Mouse (Mus musculus) forebrain, embryonic 11.5 days (tissue): ENCODE measurements around the gene Cachd1. TPM values are rescaled to one million over a fixed set of nuclear protein-coding genes. Genes with fewer than 3 reads are reported as not detected.

Experiments used
- ATAC-seq: fragments of 200-750 bp; cut with Nextera tagmentation; replicated peaks from 2 replicates; pipeline ENCODE4 v1.8.0; 2017; ENCODE audit warnings: moderate TSS enrichment; ENCODE audit not compliant: low FRiP score
- DNase-seq: peaks from one replicate; pipeline ENCODE4 v3.0.0-alpha.2; 2017; ENCODE audit warnings: low spot score
- H3K27ac ChIP-seq: fragments of 300-500 bp; sonication (generic); 2 replicates; pipeline ENCODE4 v1.5.1; 2014; ENCODE audit warnings: low read depth, low read length
- H3K27me3 ChIP-seq: fragments of 300-500 bp; sonication (generic); 2 replicates; pipeline ENCODE4 v1.6.1; 2014; ENCODE audit warnings: mild to moderate bottlenecking, low read length, mixed read lengths; ENCODE audit not compliant: control insufficient read depth, insufficient read depth
- H3K36me3 ChIP-seq: fragments of 300-500 bp; sonication (generic); 2 replicates; pipeline ENCODE4 v1.6.1; 2014; ENCODE audit warnings: mild to moderate bottlenecking, low read length, moderate library complexity, mixed read lengths; ENCODE audit not compliant: control insufficient read depth, insufficient read depth
- H3K4me1 ChIP-seq: fragments of 300-500 bp; sonication (generic); replicated peaks from 2 replicates; pipeline ENCODE4 v1.6.1; 2014; ENCODE audit warnings: low read length, mixed read lengths; ENCODE audit not compliant: control insufficient read depth, insufficient read depth
- H3K4me2 ChIP-seq: fragments of 300-500 bp; sonication (generic); 2 replicates; pipeline ENCODE4 v1.6.1; 2014; ENCODE audit warnings: low read depth, mild to moderate bottlenecking, low read length, moderate library complexity, mixed read lengths; ENCODE audit not compliant: severe bottlenecking
- H3K4me3 ChIP-seq: fragments of 300-500 bp; sonication (generic); 2 replicates; pipeline ENCODE4 v1.5.1; 2014; ENCODE audit warnings: low read depth, low read length
- H3K9ac ChIP-seq: fragments of 300-500 bp; sonication (generic); 2 replicates; pipeline ENCODE4 v1.6.1; 2014; ENCODE audit warnings: low read length
- H3K9me3 ChIP-seq: fragments of 300-500 bp; sonication (generic); 2 replicates; pipeline ENCODE4 v1.6.1; 2016; ENCODE audit warnings: low read length, mixed read lengths; ENCODE audit not compliant: control insufficient read depth
- WGBS: fragments of 180-500 bp; shearing (Covaris S2); extraction: QIAGEN DNeasy Blood & Tissue Kit; methylation state at CpG from one replicate; pipeline ENCODE4 v1.1.7; 2014; 5-methylcytosine and 5-hydroxymethylcytosine counted together
- polyA plus RNA-seq: library from polyadenylated mRNA; unstranded; fragments of >200 nt; fragmentation: Nextera tagmentation; extraction: Ambion mirVana; gene quantifications from 2 replicates; pipeline ENCODE4 v1.2.1, GENCODE M21; 2014

Cachd1 gene
- polyA plus RNA-seq, 1 experiment from 2014 or later: 45.3 TPM

DNA sequence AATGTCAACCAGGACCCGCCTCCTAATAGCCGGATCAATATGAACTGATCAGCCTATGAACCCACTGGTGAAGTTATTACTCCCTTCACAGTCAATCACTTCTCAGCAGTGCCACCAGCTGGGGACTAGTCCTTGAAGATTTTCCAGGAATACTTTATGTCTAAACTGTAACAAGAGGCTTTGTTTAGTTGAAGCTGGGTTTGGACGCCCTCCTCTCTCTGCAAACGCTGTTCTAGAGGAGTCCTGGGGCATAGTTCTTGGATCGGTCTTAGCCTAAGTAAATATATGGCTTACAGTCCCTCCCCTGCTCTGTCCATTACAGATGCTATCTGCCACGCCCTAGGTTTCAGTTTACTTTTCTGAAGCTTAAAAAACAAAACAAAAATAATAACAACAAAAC, 60.7 kb downstream of the Cachd1 start:
- Histone ChIP-seq H3K4me3 (no peak overlapping the region), H3K36me3 (no peaks in the 10 kb centered on the region), H3K27ac (no peak overlapping the region), H3K9me3 (no peaks in the 10 kb centered on the region), H3K9ac (no peak overlapping the region), H3K4me1 (no peaks in the 10 kb centered on the region), H3K4me2 (no peak overlapping the region), H3K27me3 (no peaks in the 10 kb centered on the region)
- WGBS: 76% methylated on average over 6 of the region's 6 CpGs
- ATAC-seq (no peak), DNase-seq (no peak)

DNA sequence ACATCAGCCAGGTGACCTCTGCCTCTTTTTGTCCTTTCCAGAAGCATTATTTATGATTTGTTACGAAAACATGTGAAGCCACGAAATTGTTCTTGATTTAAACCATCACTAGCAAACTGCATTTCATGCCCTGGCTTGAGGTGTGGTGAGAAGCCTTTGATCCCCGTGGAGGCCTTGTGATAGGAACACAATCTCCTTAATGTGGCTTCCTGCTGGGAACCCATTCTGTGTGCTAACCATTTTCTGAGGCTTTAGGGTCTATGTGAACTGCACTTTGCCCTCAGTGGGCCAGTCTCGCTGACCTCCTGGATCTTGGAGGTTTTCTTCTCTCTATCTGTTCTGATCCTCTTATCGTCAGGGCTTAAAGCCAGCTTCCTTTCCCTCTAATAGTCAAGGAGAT, 66.2 kb downstream of the Cachd1 start:
- ATAC-seq: no peak
- Histone ChIP-seq H3K4me1 (peaks cover 3% of the 10 kb centered on the region; the same call in 1 of the 2 replicates), H3K9me3 (no peaks in the 10 kb centered on the region), H3K36me3 (no peaks in the 10 kb centered on the region), H3K9ac (no peak overlapping the region), H3K4me2 (no peak overlapping the region), H3K27me3 (no peaks in the 10 kb centered on the region), H3K27ac (no peak overlapping the region), H3K4me3 (no peak overlapping the region)
- 14% methylated on average over 5 of the region's 5 CpGs for WGBS
- no peak for DNase-seq

DNA sequence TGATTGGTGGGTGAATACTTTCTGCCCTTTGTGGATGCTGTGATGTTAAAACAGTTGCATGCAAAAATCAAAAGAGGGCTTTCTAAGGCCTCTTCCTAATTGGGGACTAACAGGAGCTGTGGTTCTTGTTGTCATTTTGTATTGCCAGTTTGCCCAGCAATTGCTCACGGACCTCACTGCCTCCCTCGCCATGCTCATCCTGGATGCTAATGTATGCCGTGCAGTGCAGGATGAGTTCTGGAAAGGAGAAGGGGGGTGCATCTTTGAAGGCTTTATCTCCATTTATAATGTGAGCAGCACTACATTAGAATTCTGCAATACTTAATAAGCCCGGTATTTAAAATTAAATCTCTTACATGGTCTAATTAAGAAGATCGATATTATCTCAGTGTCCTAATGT, 66.6 kb downstream of the Cachd1 start:
- DNase-seq: no peak
- Histone ChIP-seq H3K36me3 (no peaks in the 10 kb centered on the region), H3K9me3 (no peaks in the 10 kb centered on the region), H3K9ac (no peak overlapping the region), H3K4me2 (no peak overlapping the region), H3K27ac (no peak overlapping the region), H3K4me1 (peaks cover 3% of the 10 kb centered on the region; the same call in 1 of the 2 replicates), H3K27me3 (no peaks in the 10 kb centered on the region), H3K4me3 (no peak overlapping the region)
- whole genome bisulfite sequencing: 25% methylated on average over 5 of the region's 5 CpGs
- no peak for ATAC-seq

- Histone ChIP-seq H3K9me3 (no peaks in the 10 kb centered on the region), H3K36me3 (no peaks in the 10 kb centered on the region), H3K27me3 (no peaks in the 10 kb centered on the region), H3K4me1 (peaks cover 6% of the 10 kb centered on the region; the same call in 1 of the 2 replicates), H3K9ac (no peak overlapping the region), H3K4me3 (no peak overlapping the region), H3K27ac (no peak overlapping the region), H3K4me2 (no peak overlapping the region)
- ATAC-seq (no peak), DNase-seq (no peak)
- WGBS: 85% methylated on average over 7 of the region's 7 CpGs
These were observed 74.5 kb downstream of the Cachd1 start for GRCm38 (mm10) chr4:100850846-100851495.

DNA sequence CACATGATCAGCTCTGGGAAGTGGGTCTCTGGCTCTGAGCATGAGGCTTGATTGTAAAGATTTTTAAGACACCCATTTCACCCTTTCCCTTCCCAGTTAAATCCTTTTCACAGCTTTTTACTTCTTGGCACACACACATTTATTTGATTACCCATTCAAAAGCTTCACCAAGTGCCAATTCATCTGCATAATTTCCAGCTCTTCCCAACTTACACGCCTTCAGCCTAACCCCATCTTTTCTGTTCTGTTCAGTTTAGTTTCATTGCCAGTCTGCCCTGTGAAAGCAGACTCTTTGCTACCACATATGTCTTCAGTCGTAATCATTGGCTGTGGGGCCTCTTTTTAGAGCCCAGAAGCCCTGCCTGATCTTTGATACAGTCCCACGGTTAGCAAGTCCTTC, 76.0 kb downstream of the Cachd1 start:
- no peaks in the 10 kb centered on the region for H3K27me3 ChIP-seq
- no peaks in the 10 kb centered on the region for H3K36me3 ChIP-seq
- no peak overlapping the region for H3K9ac ChIP-seq
- 70% methylated on average over 3 of the region's 3 CpGs for WGBS
- ATAC-seq (no peak), DNase-seq (no peak)
- no peak overlapping the region for H3K27ac ChIP-seq
- no peak overlapping the region for H3K4me3 ChIP-seq
- peaks cover 13% of the 10 kb centered on the region for H3K4me1 ChIP-seq
- no peak overlapping the region for H3K4me2 ChIP-seq
- no peaks in the 10 kb centered on the region for H3K9me3 ChIP-seq

- no peak for DNase-seq
- H3K4me2 ChIP-seq: no peak overlapping the region
- no peaks in the 10 kb centered on the region for H3K9me3 ChIP-seq
- H3K27ac ChIP-seq: no peak overlapping the region
- peaks cover 13% of the 10 kb centered on the region for H3K4me1 ChIP-seq
- no peak for ATAC-seq
- WGBS: 76% methylated on average over 1 of the region's 1 CpGs
- no peaks in the 10 kb centered on the region for H3K36me3 ChIP-seq
- H3K9ac ChIP-seq: no peak overlapping the region
- H3K4me3 ChIP-seq: no peak overlapping the region
- H3K27me3 ChIP-seq: no peaks in the 10 kb centered on the region
These were observed 77.0 kb downstream of the Cachd1 start for GRCm38 (mm10) chr4:100853426-100853825.

DNA sequence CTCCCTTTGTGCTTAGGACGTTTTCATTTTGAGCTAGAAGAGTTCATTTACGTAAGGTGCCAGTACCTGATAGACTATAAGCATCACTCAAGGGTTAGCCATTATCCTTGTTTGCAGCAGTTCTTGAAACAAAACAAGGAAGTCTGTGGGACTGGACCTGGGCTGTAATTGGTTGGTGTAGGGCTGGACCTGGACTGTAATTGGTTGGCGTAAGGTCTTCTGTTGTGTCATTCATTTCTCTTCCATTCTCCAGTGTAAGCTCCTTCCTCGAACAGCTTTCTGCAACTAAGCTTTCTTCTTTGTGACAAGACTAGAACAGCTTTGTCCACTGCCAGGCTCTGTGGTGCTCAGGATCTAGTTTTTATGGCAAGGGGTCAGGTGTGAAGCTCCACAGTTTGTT, 78.9 kb downstream of the Cachd1 start:
- Histone ChIP-seq H3K4me2 (no peak overlapping the region), H3K9me3 (no peaks in the 10 kb centered on the region), H3K4me1 (peaks cover 13% of the 10 kb centered on the region), H3K36me3 (no peaks in the 10 kb centered on the region), H3K27me3 (no peaks in the 10 kb centered on the region), H3K27ac (no peak overlapping the region), H3K9ac (no peak overlapping the region), H3K4me3 (no peak overlapping the region)
- 64% methylated on average over 4 of the region's 4 CpGs for WGBS
- ATAC-seq (no peak), DNase-seq (no peak)

DNA sequence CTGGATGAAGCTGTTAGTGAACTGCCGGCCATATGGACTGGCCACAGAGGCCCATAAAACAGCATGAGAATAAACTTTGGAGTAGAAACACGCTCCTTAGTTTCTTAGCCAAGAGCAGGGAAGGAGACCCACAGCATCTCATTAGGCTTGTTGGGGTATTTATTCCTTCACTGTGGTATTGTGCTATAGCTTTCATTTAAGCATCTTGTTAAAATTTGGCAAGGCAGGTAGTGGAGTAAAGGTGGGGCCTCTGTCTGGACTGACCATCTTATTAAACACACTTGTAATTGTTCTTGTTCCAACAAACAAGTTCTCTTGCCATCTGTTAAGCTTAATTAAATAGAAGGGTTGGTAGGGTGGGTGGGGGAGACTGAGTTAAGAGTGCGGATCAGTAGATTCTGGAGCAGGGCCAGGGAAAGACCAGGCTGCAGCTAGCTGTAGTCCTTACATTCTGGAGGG, 81.0 kb downstream of the Cachd1 start:
- Histone ChIP-seq H3K4me1 (peaks cover 13% of the 10 kb centered on the region), H3K36me3 (no peaks in the 10 kb centered on the region), H3K4me3 (no peak overlapping the region), H3K27ac (0 out of 2 replicates have a peak overlapping the region, but pooled peaks have one; percentile 21), H3K9ac (no peak overlapping the region), H3K4me2 (no peak overlapping the region), H3K9me3 (no peaks in the 10 kb centered on the region), H3K27me3 (no peaks in the 10 kb centered on the region)
- 59% methylated on average over 3 of the region's 3 CpGs for WGBS
- DNase-seq: no peak
- no peak for ATAC-seq

GRCm38 (mm10) chr4:100863861-100864428, 87.5 kb downstream of the Cachd1 start:
- WGBS: 65% methylated on average over 15 of the region's 15 CpGs

More at GRCm38 (mm10) chr4:100863861-100864428, 87.5 kb downstream of the Cachd1 start:
- Histone ChIP-seq H3K9ac (no peak overlapping the region), H3K4me1 (peaks cover 16% of the 10 kb centered on the region), H3K4me2 (no peak overlapping the region), H3K4me3 (no peak overlapping the region), H3K27ac (no peak overlapping the region), H3K9me3 (no peaks in the 10 kb centered on the region), H3K27me3 (no peaks in the 10 kb centered on the region), H3K36me3 (no peaks in the 10 kb centered on the region)
- DNase-seq (no peak), ATAC-seq (no peak)
